Mouse (Mus musculus): ENCODE results near the gene Npcd. TPM values are rescaled to one million over a fixed set of nuclear protein-coding genes. Genes with fewer than 3 reads are reported as not detected.

The Npcd gene
- total RNA-seq, 2 experiments from 2014 or later, result not detected

GRCm38 (mm10) chr15:79770629-79771240 lies 63.3 kb downstream of the Npcd start:
- ATAC-seq (replicated peaks; ENCODE audit: poor library complexity), result no peak

- ATAC-seq (replicated peaks; ENCODE audit: poor library complexity), result peak; percentile 81
Observed at GRCm38 (mm10) chr15:79768302-79768701, 65.7 kb downstream of the Npcd start.

- ATAC-seq (replicated peaks; ENCODE audit: poor library complexity), result no peak
Observed at GRCm38 (mm10) chr15:79767327-79767961, 66.6 kb downstream of the Npcd start.

- no peak for ATAC-seq (replicated peaks; ENCODE audit: poor library complexity)
Observed at GRCm38 (mm10) chr15:79766586-79767071, 67.4 kb downstream of the Npcd start.

- ATAC-seq (replicated peaks; ENCODE audit: poor library complexity), result no peak
Observed at GRCm38 (mm10) chr15:79766168-79766567, 67.9 kb downstream of the Npcd start.

GRCm38 (mm10) chr15:79765361-79765760 lies 68.7 kb downstream of the Npcd start:
- no peak for ATAC-seq (replicated peaks; ENCODE audit: poor library complexity)

GRCm38 (mm10) chr15:79764539-79765267 lies 69.3 kb downstream of the Npcd start:
- ATAC-seq (replicated peaks; ENCODE audit: poor library complexity), result no peak

GRCm38 (mm10) chr15:79763601-79764246 lies 70.3 kb downstream of the Npcd start:
- no peak for ATAC-seq (replicated peaks; ENCODE audit: poor library complexity)

GRCm38 (mm10) chr15:79763001-79763400 lies 71.0 kb downstream of the Npcd start:
- no peak for ATAC-seq (replicated peaks; ENCODE audit: poor library complexity)

- no peak for ATAC-seq (replicated peaks; ENCODE audit: poor library complexity)
Observed at GRCm38 (mm10) chr15:79760956-79761355, 73.1 kb downstream of the Npcd start.

- ATAC-seq (replicated peaks; ENCODE audit: poor library complexity), result 0 out of 2 replicates have a peak, but pooled peaks have one; percentile 27
Observed at GRCm38 (mm10) chr15:79757118-79757517, 76.9 kb downstream of the Npcd start.

- no peak for ATAC-seq (replicated peaks; ENCODE audit: poor library complexity)
Observed at GRCm38 (mm10) chr15:79755977-79756625, 77.9 kb downstream of the Npcd start.

GRCm38 (mm10) chr15:79755176-79755575 lies 78.9 kb downstream of the Npcd start:
- no peak for ATAC-seq (replicated peaks; ENCODE audit: poor library complexity)

- ATAC-seq (replicated peaks; ENCODE audit: poor library complexity), result no peak
Observed at GRCm38 (mm10) chr15:79753873-79754272, 80.2 kb downstream of the Npcd start.

- no peak for ATAC-seq (replicated peaks; ENCODE audit: poor library complexity)
Observed at GRCm38 (mm10) chr15:79753420-79753752, 80.7 kb downstream of the Npcd start.

- peak; percentile 81 for ATAC-seq (replicated peaks; ENCODE audit: poor library complexity)
Observed at GRCm38 (mm10) chr15:79752742-79753419, 81.2 kb downstream of the Npcd start.

- peak; percentile 51 for ATAC-seq (replicated peaks; ENCODE audit: poor library complexity)
Observed at GRCm38 (mm10) chr15:79751772-79752171, 82.3 kb downstream of the Npcd start.

- ATAC-seq (replicated peaks; ENCODE audit: poor library complexity), result no peak
Observed at GRCm38 (mm10) chr15:79750266-79750665, 83.8 kb downstream of the Npcd start.

- ATAC-seq (replicated peaks; ENCODE audit: poor library complexity), result peak; percentile 30
Observed at GRCm38 (mm10) chr15:79749162-79749561, 84.9 kb downstream of the Npcd start.

GRCm38 (mm10) chr15:79747998-79748397 lies 86.0 kb downstream of the Npcd start:
- ATAC-seq (replicated peaks; ENCODE audit: poor library complexity), result peak; percentile 61

All from megakaryocyte progenitor cell, adult 5-6 weeks (primary cell).